ENCODE assay signal across 9 mouse cellular contexts in genomic region chr7:124131312-124131711, GRCm38 (mm10).
A peak's percentile ranks its signal among the peaks of the same experiment; 100 is the strongest.
DNase-seq lines count a peak whose midpoint lies in the region; ATAC-seq and TF ChIP-seq lines count a peak whose summit lies in the region.
"Had no signal": no experiment of that assay in that cellular context is flagged by ENCODE, and none has a peak within 500 bp of the region (broad histone marks: within the 10 kb centered on the region; RNA-seq: fewer than 3 reads in every experiment).

No protein-coding gene starts in this region.

- no peaks in the 10 kb centered on the region for H3K27me3 ChIP-seq in stomach, embryonic 16.5 days (ENCODE audit: control insufficient read depth, insufficient read depth, low read length)
- no peaks in the 10 kb centered on the region for H3K27me3 ChIP-seq in stomach, postnatal 0 days (ENCODE audit: control insufficient read depth, insufficient read depth, low read length)
- no peaks in the 10 kb centered on the region for H3K27me3 ChIP-seq in forebrain, postnatal 0 days (ENCODE audit: insufficient read depth, low read length)
- H3K27me3 ChIP-seq in intestine, postnatal 0 days (replicated peaks; ENCODE audit: control insufficient read depth, insufficient read depth, low read length), result no peaks in the 10 kb centered on the region
- H3K27me3 ChIP-seq: megakaryocyte, embryonic 14.5 days; stomach, embryonic 15.5 days had no signal

- H3K9ac ChIP-seq in stomach, embryonic 16.5 days (ENCODE audit: low read length), result no peak overlapping the region
- no peak overlapping the region for H3K9ac ChIP-seq in stomach, postnatal 0 days (ENCODE audit: low read length)
- no peak overlapping the region for H3K9ac ChIP-seq in forebrain, postnatal 0 days
- H3K9ac ChIP-seq in intestine, postnatal 0 days (ENCODE audit: low read depth, low read length), result no peak overlapping the region
- H3K9ac ChIP-seq: stomach, embryonic 15.5 days had no signal

- H3K4me3 ChIP-seq in stomach, embryonic 16.5 days (replicated peaks; ENCODE audit: low read length), result no peak overlapping the region
- no peak overlapping the region for H3K4me3 ChIP-seq in stomach, postnatal 0 days (ENCODE audit: low read depth, low read length)
- no peak overlapping the region for H3K4me3 ChIP-seq in forebrain, postnatal 0 days (ENCODE audit: low read depth, low read length)
- H3K4me3 ChIP-seq in intestine, postnatal 0 days (ENCODE audit: low read depth, low read length), result no peak overlapping the region
- H3K4me3 ChIP-seq: megakaryocyte, embryonic 14.5 days; stomach, embryonic 15.5 days had no signal

- H3K36me3 ChIP-seq in stomach, embryonic 16.5 days (ENCODE audit: control insufficient read depth, insufficient read depth, low read length), result no peaks in the 10 kb centered on the region
- no peaks in the 10 kb centered on the region for H3K36me3 ChIP-seq in stomach, postnatal 0 days (ENCODE audit: control insufficient read depth, insufficient read depth, low read length)
- no peaks in the 10 kb centered on the region for H3K36me3 ChIP-seq in forebrain, postnatal 0 days (ENCODE audit: insufficient read depth)
- H3K36me3 ChIP-seq in intestine, postnatal 0 days (ENCODE audit: control insufficient read depth, insufficient read depth), result no peaks in the 10 kb centered on the region
- H3K36me3 ChIP-seq: stomach, embryonic 15.5 days had no signal

- no peak for TF ChIP-seq EP300 in stomach, postnatal 0 days (optimal IDR thresholded peaks at IDR 0.05)

- no peak overlapping the region for H3K27ac ChIP-seq in stomach, embryonic 16.5 days (ENCODE audit: low read length)
- H3K27ac ChIP-seq in stomach, postnatal 0 days (replicated peaks), result no peak overlapping the region
- peak overlapping the region; percentile 15; the same call in 1 of the 2 replicates for H3K27ac ChIP-seq in forebrain, postnatal 0 days (ENCODE audit: low read depth, low read length)
- H3K27ac ChIP-seq in intestine, postnatal 0 days (ENCODE audit: low read depth, low read length), result no peak overlapping the region
- H3K27ac ChIP-seq: stomach, embryonic 15.5 days had no signal

- ATAC-seq in stomach, embryonic 16.5 days (ENCODE audit: insufficient read depth, low FRiP score), result 0 out of 2 replicates have a peak, but pooled peaks have one; percentile 21
- no peak for ATAC-seq in stomach, postnatal 0 days (ENCODE audit: low FRiP score, low TSS enrichment)
- peak; percentile 83 for ATAC-seq in forebrain, postnatal 0 days
- ATAC-seq in intestine, postnatal 0 days, result no peak

- H3K9me3 ChIP-seq in stomach, embryonic 16.5 days (replicated peaks; ENCODE audit: control insufficient read depth, low read length), result no peaks in the 10 kb centered on the region
- H3K9me3 ChIP-seq in stomach, postnatal 0 days (ENCODE audit: control insufficient read depth, low read length), result no peaks in the 10 kb centered on the region
- no peaks in the 10 kb centered on the region for H3K9me3 ChIP-seq in forebrain, postnatal 0 days (ENCODE audit: low read length)
- no peaks in the 10 kb centered on the region for H3K9me3 ChIP-seq in intestine, postnatal 0 days (ENCODE audit: control insufficient read depth)
- H3K9me3 ChIP-seq: megakaryocyte, embryonic 14.5 days; stomach, embryonic 15.5 days had no signal

- DNase-seq in stomach, postnatal 0 days (ENCODE audit: low spot score), result no peak
- peak; percentile 88 for DNase-seq in forebrain, postnatal 0 days
- DNase-seq in layer of hippocampus, adult 9-10 months (ENCODE audit: low spot score), result peak; percentile 62
- DNase-seq in lung, postnatal 25 days (ENCODE audit: low spot score), result peak; percentile 80
- DNase-seq in natural killer cell, adult 2 months (ENCODE audit: low spot score in 2 of 2), result no peak

- 55% methylated on average over 7 of the region's 7 CpGs for WGBS in stomach, embryonic 16.5 days
- WGBS in stomach, postnatal 0 days, result 51% methylated on average over 7 of the region's 7 CpGs
- WGBS in forebrain, postnatal 0 days, result 25% methylated on average over 7 of the region's 7 CpGs
- 68% methylated on average over 7 of the region's 7 CpGs for WGBS in intestine, postnatal 0 days

- no peak overlapping the region for H3K4me2 ChIP-seq in stomach, embryonic 16.5 days (ENCODE audit: low read depth, low read length)
- H3K4me2 ChIP-seq in stomach, postnatal 0 days (replicated peaks; ENCODE audit: low read depth), result no peak overlapping the region
- no peak overlapping the region for H3K4me2 ChIP-seq in forebrain, postnatal 0 days (ENCODE audit: low read depth)
- H3K4me2 ChIP-seq in intestine, postnatal 0 days (replicated peaks; ENCODE audit: low read depth), result no peak overlapping the region
- H3K4me2 ChIP-seq: stomach, embryonic 15.5 days had no signal

- H3K4me1 ChIP-seq in stomach, embryonic 16.5 days (ENCODE audit: control insufficient read depth, insufficient read depth, low read length), result no peaks in the 10 kb centered on the region
- H3K4me1 ChIP-seq in stomach, postnatal 0 days (replicated peaks; ENCODE audit: control insufficient read depth, insufficient read depth), result no peaks in the 10 kb centered on the region
- peaks cover 10% of the 10 kb centered on the region for H3K4me1 ChIP-seq in forebrain, postnatal 0 days (ENCODE audit: insufficient read depth)
- H3K4me1 ChIP-seq in intestine, postnatal 0 days (replicated peaks; ENCODE audit: control insufficient read depth, insufficient read depth, low read length), result no peaks in the 10 kb centered on the region
- H3K4me1 ChIP-seq: megakaryocyte, embryonic 14.5 days; stomach, embryonic 15.5 days had no signal

- no peak for TF ChIP-seq CTCF in stomach, postnatal 0 days (IDR thresholded peaks at IDR 0.05; ENCODE audit: low read depth)
- TF ChIP-seq CTCF in forebrain, postnatal 0 days (IDR thresholded peaks at IDR 0.05; ENCODE audit: low read depth), result no peak
- TF ChIP-seq CTCF in intestine, postnatal 0 days (IDR thresholded peaks at IDR 0.05; ENCODE audit: low read depth), result no peak

Comparison
In these comparisons a context has a peak if more than half of its experiments do, and no peak if none do; other contexts are left out.
1. ATAC-seq: peak in stomach, embryonic 16.5 days (single experiment) and forebrain, postnatal 0 days (single experiment); none in stomach, postnatal 0 days (single experiment) and intestine, postnatal 0 days (single experiment).
2. DNase-seq: peak in forebrain, postnatal 0 days (single experiment), layer of hippocampus, adult 9-10 months (single experiment) and lung, postnatal 25 days (single experiment); none in stomach, postnatal 0 days (single experiment) and natural killer cell, adult 2 months (0 of 2).